Mouse (Mus musculus) olfactory bulb, adult 2 months (tissue): ENCODE measurements around the gene Acsf2.

Source experiments
- CTCF ChIP-seq: fragments of 200-500 bp; IDR thresholded peaks from 2 replicates; pipeline ENCODE4 v1.5.1; 2012; ENCODE audit warnings: low read depth, mild to moderate bottlenecking, low read length, moderate library complexity; ENCODE audit not compliant: insufficient read depth
- POLR2A ChIP-seq: fragments of 200-500 bp; IDR thresholded peaks from 2 replicates; pipeline ENCODE4 v1.6.1; 2012; ENCODE audit warnings: mild to moderate bottlenecking, low read depth, low read length, moderate library complexity; ENCODE audit not compliant: insufficient read depth

DNA sequence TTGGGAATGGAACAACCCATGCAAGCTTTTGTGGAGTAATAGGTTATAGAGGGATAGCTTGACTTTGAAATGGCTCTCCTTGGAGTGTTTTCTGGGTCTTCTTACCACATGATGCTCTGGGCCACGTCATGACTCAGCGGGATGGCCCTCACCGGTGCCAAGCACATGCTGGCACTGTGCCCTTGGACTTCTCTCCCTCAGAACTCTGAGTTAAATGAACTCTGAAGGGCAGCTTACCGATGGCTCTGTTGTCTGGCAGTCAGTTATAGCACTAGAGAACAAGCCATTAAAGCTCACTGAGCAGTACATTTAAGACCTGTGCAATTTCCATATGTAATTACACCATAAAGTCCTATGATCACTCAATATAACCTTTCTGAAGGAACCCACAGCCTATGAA, 4.4 kb downstream of the Acsf2 start:
- TF ChIP-seq CTCF (no peak), POLR2A (no peak)
